Mouse (Mus musculus) Patski (cell line): ENCODE data around the gene Xpa. TPM values are rescaled to one million over a fixed set of nuclear protein-coding genes. Genes with fewer than 3 reads are reported as not detected.

Source experiments
- ATAC-seq: fragments of 100-300 bp; one replicate; pipeline ENCODE4 v1.8.0; 2021
- CTCF ChIA-PET: fragments of 350-600 bp; sonication (Branson Sonifier 250); formaldehyde crosslinking; loops from one replicate; lab custom pipeline; 2022; ENCODE audit warnings: inconsistent platforms; lab: Charles Lee
- POLR2A ChIA-PET: fragments of 350-600 bp; sonication (Branson Sonifier 250); formaldehyde crosslinking; loops from one replicate; lab custom pipeline; 2022; ENCODE audit warnings: antibody characterized with exemption, inconsistent platforms; lab: Charles Lee
- DNase-seq: peaks from one replicate; pipeline ENCODE4 v3.0.0-alpha.2; 2011; ENCODE audit warnings: low read depth, low spot score
- H3K27me3 ChIP-seq: fragments of 371-371 bp; one replicate; pipeline ENCODE4 v1.5.1; 2021
- CTCF ChIP-seq: fragments of 100-300 bp; IDR thresholded peaks from one replicate; pipeline ENCODE4 v1.5.1; 2021
- in situ Hi-C: fragments of 300-500 bp; cut with MboI; formaldehyde crosslinking; loops from 3 replicates; pipeline ENCODE4 v1.11.1; 2018; ENCODE audit warnings: low pct_unique_long_range_greater_than_20kb, mixed read lengths
- polyA plus RNA-seq: library from polyadenylated mRNA; unstranded; gene quantifications from one replicate; pipeline ENCODE4 v1.2.3, GENCODE M21; 2021

Gene Xpa
- polyA plus RNA-seq, 1 experiment from 2014 or later = 29.1 TPM

- in situ Hi-C loops = loop anchor here (5.0 kb wide), 1 partner anchor 181 kb away; no protein-coding TSS in a partner anchor
- ChIA-PET POLR2A (no interaction called here), CTCF (no interaction called here)
- ATAC-seq = no peak
- no peak for TF ChIP-seq CTCF
- no peak for DNase-seq
- H3K27me3 ChIP-seq = no peaks in the 10 kb centered on the region
Observed at GRCm38 (mm10) chr4:46123358-46123757, 72.8 kb downstream of the Xpa start.

DNA sequence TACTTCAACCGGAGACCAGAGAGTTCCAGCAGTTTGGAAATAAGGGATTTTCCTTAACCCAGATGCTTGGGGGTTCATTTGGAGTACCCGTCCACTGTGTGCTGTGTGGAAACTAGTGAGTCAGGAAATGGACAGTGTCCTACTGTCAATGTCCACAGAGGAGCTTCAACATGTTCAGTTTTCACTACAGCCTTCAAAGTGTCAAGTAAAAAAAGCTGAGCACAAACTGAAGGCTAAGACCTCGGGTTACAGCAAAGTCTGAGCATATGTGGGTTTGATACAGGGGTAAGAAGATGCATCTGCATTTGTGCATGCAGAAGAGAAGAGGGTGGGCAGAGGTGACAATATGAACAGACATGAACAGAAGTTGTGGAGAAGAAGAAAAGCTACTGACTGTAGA is 75.3 kb downstream of the Xpa start:
- in situ Hi-C loops = loop anchor here (5.0 kb wide), 1 partner anchor 178 kb away; no protein-coding TSS in a partner anchor
- DNase-seq (no peak), ATAC-seq (no peak)
- ChIA-PET CTCF (interaction anchor here (1.3 to 1.5 kb wide), 2 partner anchors 15 to 149 kb away, joined by 3 to 8 read pairs; no protein-coding TSS in a partner anchor), POLR2A (no interaction called here)
- TF ChIP-seq CTCF = no peak
- no peaks in the 10 kb centered on the region for H3K27me3 ChIP-seq

DNA sequence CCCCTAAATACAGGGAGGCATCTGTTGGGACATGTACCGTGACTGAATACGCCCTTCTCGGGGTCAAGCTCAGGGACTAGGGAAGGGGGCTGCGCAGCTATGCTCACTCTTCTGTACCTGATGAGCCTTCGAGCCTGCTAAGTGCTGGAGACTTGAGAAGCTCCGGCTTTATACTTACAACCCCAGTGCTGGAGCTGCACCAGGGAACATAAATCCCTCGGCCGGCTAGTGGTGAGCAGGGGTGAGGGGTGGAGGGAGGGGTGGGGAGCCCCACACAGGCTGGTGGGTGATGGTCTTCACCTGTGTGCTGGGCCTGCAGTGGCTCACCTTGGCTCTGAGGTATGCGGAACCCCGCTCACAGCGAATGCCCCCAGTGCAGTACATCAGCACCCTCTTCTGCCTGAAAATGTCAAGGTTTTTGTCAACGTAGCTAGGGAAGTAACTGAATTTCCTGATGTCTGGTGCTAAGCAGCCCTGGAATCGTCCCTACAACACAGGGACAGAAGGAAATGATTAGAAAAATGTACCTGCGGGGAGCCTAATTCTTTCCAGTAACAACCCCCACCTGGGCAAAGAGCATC is 76.5 kb downstream of the Xpa start:
- CTCF ChIA-PET = interaction anchor here (1.8 kb wide), 1 partner anchor 147 kb away, joined by 10 read pairs; no protein-coding TSS in a partner anchor
- ATAC-seq (no peak), DNase-seq (no peak)
- POLR2A ChIA-PET = interaction anchor here (0.6 kb wide), 1 partner anchor 161 kb away, joined by 3 read pairs; no protein-coding TSS in a partner anchor
- in situ Hi-C loops = loop anchor here (5.0 kb wide), 1 partner anchor 177 kb away; no protein-coding TSS in a partner anchor
- TF ChIP-seq CTCF = no peak
- H3K27me3 ChIP-seq = no peaks in the 10 kb centered on the region

- ATAC-seq = no peak
- in situ Hi-C loops = no loop called here
Observed at GRCm38 (mm10) chr4:46117536-46117935, 78.6 kb downstream of the Xpa start.

GRCm38 (mm10) chr4:46116544-46117175 is 79.5 kb downstream of the Xpa start:
- TF ChIP-seq CTCF = no peak
- no peaks in the 10 kb centered on the region for H3K27me3 ChIP-seq
- CTCF ChIA-PET = no interaction called here
- in situ Hi-C loops = no loop called here
- POLR2A ChIA-PET = interaction anchor here (0.9 kb wide), 1 partner anchor 68 kb away, joined by 3 read pairs; no protein-coding TSS in a partner anchor
- ATAC-seq = no peak
- no peak for DNase-seq

More at GRCm38 (mm10) chr4:46117536-46117935, 78.6 kb downstream of the Xpa start:
- no peaks in the 10 kb centered on the region for H3K27me3 ChIP-seq
- no peak for TF ChIP-seq CTCF
- CTCF ChIA-PET = no interaction called here
- POLR2A ChIA-PET = no interaction called here
- DNase-seq = no peak

GRCm38 (mm10) chr4:46115308-46115707 is 80.8 kb downstream of the Xpa start:
- ChIA-PET CTCF (interaction anchor here (0.6 kb wide), 1 partner anchor 13 kb away, joined by 3 read pairs; no protein-coding TSS in a partner anchor), POLR2A (interaction anchor here (0.7 to 1.2 kb wide), 3 partner anchors 66 to 1204 kb away, joined by 3 to 4 read pairs (median 3); no protein-coding TSS in a partner anchor)
- ATAC-seq (no peak), DNase-seq (no peak)
- no peak for TF ChIP-seq CTCF
- in situ Hi-C loops = no loop called here
- no peaks in the 10 kb centered on the region for H3K27me3 ChIP-seq

GRCm38 (mm10) chr4:46111361-46111760 is 84.8 kb downstream of the Xpa start:
- ATAC-seq = no peak
- H3K27me3 ChIP-seq = no peaks in the 10 kb centered on the region
- TF ChIP-seq CTCF = no peak
- no peak for DNase-seq
- ChIA-PET CTCF (no interaction called here), POLR2A (no interaction called here)
- in situ Hi-C loops = no loop called here

DNA sequence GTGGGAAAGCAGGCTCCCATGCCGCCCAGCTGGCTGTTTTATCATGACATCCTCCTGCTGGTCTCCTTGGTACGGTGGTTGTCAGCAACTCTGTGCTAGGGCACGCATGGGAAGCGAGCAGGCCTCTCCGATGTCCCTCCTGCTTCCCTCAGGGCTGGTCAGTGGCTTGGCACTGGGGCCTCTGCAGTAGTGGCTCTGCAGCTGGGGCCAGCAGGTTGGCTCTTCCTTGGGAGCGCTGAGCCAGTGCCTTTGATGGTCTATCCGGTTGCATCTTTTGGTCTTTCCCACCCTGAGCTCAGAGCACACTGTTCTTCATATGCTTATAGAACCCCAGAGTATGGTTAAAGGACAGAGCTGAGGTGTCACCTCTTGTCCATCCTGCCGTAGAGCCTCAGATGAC is 86.0 kb downstream of the Xpa start:
- DNase-seq (no peak), ATAC-seq (no peak)
- POLR2A ChIA-PET = no interaction called here
- no peak for TF ChIP-seq CTCF
- in situ Hi-C loops = no loop called here
- no peaks in the 10 kb centered on the region for H3K27me3 ChIP-seq
- CTCF ChIA-PET = no interaction called here

Other genes with a start within 250 kb of the Xpa start
- gene Tdrd7, start 231.0 kb downstream of the Xpa start, polyA plus RNA-seq = 23.2 TPM
- gene Tmod1, start 157.4 kb downstream of the Xpa start, polyA plus RNA-seq = 14.7 TPM
- 51.0 TPM for gene Ncbp1, start 57.7 kb downstream of the Xpa start, polyA plus RNA-seq
- 17.9 TPM for gene Tstd2, start 57.6 kb downstream of the Xpa start, polyA plus RNA-seq
- not detected for gene Foxe1, start 147.3 kb upstream of the Xpa start, polyA plus RNA-seq
- gene Trmo, start 193.1 kb upstream of the Xpa start, polyA plus RNA-seq = 2.8 TPM
- gene Hemgn, start 217.2 kb upstream of the Xpa start, polyA plus RNA-seq = not detected